Mouse (Mus musculus): ENCODE data around the gene Msrb1.

- no peak for TF ChIP-seq CTCF (IDR thresholded peaks at IDR 0.05; ENCODE audit: low read depth, low read length)
- no peak for TF ChIP-seq POLR2A (IDR thresholded peaks at IDR 0.05; ENCODE audit: borderline replicate concordance, low read depth, low read length)
Observed at GRCm38 (mm10) chr17:24744381-24744780, 7.9 kb downstream of the Msrb1 start.

All from bone marrow macrophage, adult 2 months (primary cell).